Mouse (Mus musculus): Measurements from ENCODE around the gene Mis18bp1. TPM values are rescaled to one million over a fixed set of nuclear protein-coding genes. Genes with fewer than 3 reads are reported as not detected.

Gene Mis18bp1
- polyA plus RNA-seq (2014; fragmentation: Nextera tagmentation; extraction: Ambion mirVana), result 74.0 and 74.2 TPM in 2 replicates

DNA sequence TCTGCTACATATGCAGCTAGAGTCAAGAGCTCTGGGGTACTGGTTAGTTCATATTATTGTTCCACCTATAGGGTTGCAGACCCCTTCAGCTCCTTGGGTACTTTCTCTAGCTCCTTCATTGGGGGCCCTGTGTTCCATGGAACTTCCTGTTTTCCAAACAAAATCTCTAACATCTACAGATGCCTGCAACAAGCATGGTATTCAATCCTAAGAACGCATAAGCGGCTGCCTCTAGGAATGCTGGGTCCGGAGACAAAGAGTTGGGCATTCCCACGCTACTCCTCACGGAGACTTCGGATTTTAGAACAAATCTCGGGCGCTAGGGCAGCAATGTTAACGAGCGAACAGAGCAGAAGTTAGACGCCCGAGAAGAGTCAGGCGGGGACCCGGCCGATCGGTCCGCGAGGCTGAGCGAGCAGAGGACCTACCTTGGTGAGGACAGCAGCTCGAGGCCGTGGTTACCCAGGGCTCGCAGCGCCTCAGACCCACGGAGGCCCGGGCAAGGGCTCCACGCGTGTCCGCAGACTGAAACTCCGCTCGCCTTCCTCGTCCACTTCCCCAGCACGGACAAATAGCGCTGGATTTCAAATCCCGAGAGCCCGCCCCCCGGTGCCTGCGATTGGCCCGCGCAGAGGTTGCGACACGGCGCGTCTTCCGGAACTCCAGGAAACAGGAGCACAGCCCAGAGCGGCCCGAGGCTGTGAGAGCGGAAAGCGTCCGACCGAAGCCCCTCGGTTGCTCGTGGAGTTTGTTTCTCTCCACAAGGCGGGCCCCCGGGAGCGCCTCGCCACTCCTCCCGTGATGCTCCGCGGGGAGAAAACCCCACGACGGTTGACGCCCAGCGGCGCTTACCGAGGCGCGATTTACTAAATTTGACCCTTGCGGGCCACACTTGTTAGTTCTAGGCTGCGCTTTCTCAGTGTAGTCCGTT is at the start of gene Mis18bp1:
Gene Mis18bp1 (minus strand): TSS at position 584 of the 931 bp plus-strand sequence.
- peak within 1 kb of the TSS; percentile 97 for H3K27ac ChIP-seq (ENCODE audit: low read depth)
- H3K9me3 ChIP-seq (ENCODE audit: low read depth, low read length), result no peaks in the 10 kb centered on the region
- peak within 1 kb of the TSS; percentile 77 for H3K9ac ChIP-seq
- peak within 1 kb of the TSS; percentile 85 for H3K4me3 ChIP-seq (ENCODE audit: low read depth, low read length)
- H3K36me3 ChIP-seq (ENCODE audit: insufficient read depth), result no peaks in the 10 kb centered on the region
- under 1% methylated on average over 70 of the region's 70 CpGs for WGBS
- peaks cover 8% of the 10 kb centered on the region for H3K4me1 ChIP-seq (ENCODE audit: insufficient read depth)
- peak; percentile 98 for DNase-seq
- no peaks in the 10 kb centered on the region for H3K27me3 ChIP-seq (ENCODE audit: insufficient read depth, low read length)
- no peak for TF ChIP-seq CTCF (IDR thresholded peaks at IDR 0.05; ENCODE audit: low read depth)
- H3K4me2 ChIP-seq, result peak within 1 kb of the TSS; percentile 69
- peak; percentile 99 for ATAC-seq (ENCODE audit: insufficient read depth)

DNA sequence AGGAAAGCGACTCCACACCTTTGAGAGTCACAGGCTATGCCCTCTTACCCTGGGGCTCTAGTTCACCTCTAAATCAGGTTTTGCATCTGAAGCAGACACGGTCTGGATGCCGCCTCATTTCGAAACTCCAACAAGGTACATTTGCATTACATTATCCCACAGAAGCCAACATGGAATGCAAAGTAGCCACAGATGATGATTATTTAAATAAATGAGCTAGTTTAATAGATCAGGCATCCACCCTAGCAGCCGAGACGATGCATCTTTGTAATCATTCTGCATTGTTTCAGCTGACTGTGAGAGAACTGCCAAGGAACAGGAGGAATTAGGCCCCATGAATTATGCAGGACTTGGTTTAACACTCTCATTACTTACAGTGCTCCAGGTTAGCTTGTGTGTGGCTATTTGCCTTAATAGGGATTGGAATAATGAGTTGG is 44.0 kb upstream of the Mis18bp1 start:
- no peaks in the 10 kb centered on the region for H3K27me3 ChIP-seq (ENCODE audit: insufficient read depth, low read length)
- TF ChIP-seq CTCF (IDR thresholded peaks at IDR 0.05; ENCODE audit: low read depth), result no peak

DNA sequence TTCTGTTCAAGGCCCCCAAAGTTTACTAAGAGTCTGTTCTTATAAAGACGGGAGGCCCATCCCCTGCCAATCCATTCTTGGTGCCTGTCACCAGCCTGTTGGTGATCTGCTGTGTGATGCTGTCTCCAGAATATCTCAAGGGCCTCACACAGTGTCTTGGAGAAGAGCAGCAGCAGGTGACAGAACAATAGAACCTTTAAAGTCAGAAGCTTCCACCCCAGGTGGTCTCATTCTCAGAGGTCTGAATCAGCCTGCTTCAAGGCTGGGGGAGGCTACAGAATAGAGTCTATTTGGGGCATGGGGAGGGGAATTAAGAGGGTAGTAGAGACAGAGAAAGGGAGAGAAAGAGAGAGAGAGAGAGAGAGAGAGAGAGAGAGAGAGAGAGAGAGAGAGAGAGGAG is 34.0 kb upstream of the Mis18bp1 start:
- WGBS, result 40% methylated on average over 1 of the region's 1 CpGs
- Histone ChIP-seq H3K4me3 (ENCODE audit: low read depth, low read length) (no peak overlapping the region), H3K36me3 (ENCODE audit: insufficient read depth) (no peaks in the 10 kb centered on the region), H3K27ac (ENCODE audit: low read depth) (no peak overlapping the region), H3K9ac (no peak overlapping the region), H3K4me2 (no peak overlapping the region), H3K27me3 (ENCODE audit: insufficient read depth, low read length) (no peaks in the 10 kb centered on the region), H3K4me1 (ENCODE audit: insufficient read depth) (no peaks in the 10 kb centered on the region), H3K9me3 (ENCODE audit: low read depth, low read length) (no peaks in the 10 kb centered on the region)
- ATAC-seq (ENCODE audit: insufficient read depth), result no peak
- TF ChIP-seq CTCF (IDR thresholded peaks at IDR 0.05; ENCODE audit: low read depth), result no peak
- DNase-seq, result no peak

More for the DNA sequence above, 44.0 kb upstream of the Mis18bp1 start:
- DNase-seq (no peak), ATAC-seq (ENCODE audit: insufficient read depth) (no peak)
- Histone ChIP-seq H3K4me2 (no peak overlapping the region), H3K9me3 (ENCODE audit: low read depth, low read length) (no peaks in the 10 kb centered on the region), H3K4me3 (ENCODE audit: low read depth, low read length) (no peak overlapping the region), H3K27ac (ENCODE audit: low read depth) (no peak overlapping the region), H3K36me3 (ENCODE audit: insufficient read depth) (no peaks in the 10 kb centered on the region), H3K9ac (no peak overlapping the region), H3K4me1 (ENCODE audit: insufficient read depth) (no peaks in the 10 kb centered on the region)
- WGBS, result 74% methylated on average over 6 of the region's 6 CpGs

GRCm38 (mm10) chr12:65201812-65202211 is 29.4 kb upstream of the Mis18bp1 start:
- no peaks in the 10 kb centered on the region for H3K9me3 ChIP-seq (ENCODE audit: low read depth, low read length)
- no peaks in the 10 kb centered on the region for H3K27me3 ChIP-seq (ENCODE audit: insufficient read depth, low read length)
- WGBS, result 95% methylated on average over 2 of the region's 2 CpGs
- DNase-seq (no peak), ATAC-seq (ENCODE audit: insufficient read depth) (no peak)
- no peaks in the 10 kb centered on the region for H3K4me1 ChIP-seq (ENCODE audit: insufficient read depth)
- no peak for TF ChIP-seq CTCF (IDR thresholded peaks at IDR 0.05; ENCODE audit: low read depth)
- H3K9ac ChIP-seq, result no peak overlapping the region
- no peak overlapping the region for H3K27ac ChIP-seq (ENCODE audit: low read depth)
- H3K36me3 ChIP-seq (ENCODE audit: insufficient read depth), result no peaks in the 10 kb centered on the region
- no peak overlapping the region for H3K4me3 ChIP-seq (ENCODE audit: low read depth, low read length)
- H3K4me2 ChIP-seq, result no peak overlapping the region

- DNase-seq (no peak), ATAC-seq (ENCODE audit: insufficient read depth) (no peak)
- H3K27me3 ChIP-seq (ENCODE audit: insufficient read depth, low read length), result no peaks in the 10 kb centered on the region
- H3K27ac ChIP-seq (ENCODE audit: low read depth), result no peak overlapping the region
- H3K36me3 ChIP-seq (ENCODE audit: insufficient read depth), result no peaks in the 10 kb centered on the region
- H3K4me1 ChIP-seq (ENCODE audit: insufficient read depth), result no peaks in the 10 kb centered on the region
- H3K4me2 ChIP-seq, result no peak overlapping the region
- H3K9ac ChIP-seq, result no peak overlapping the region
- H3K9me3 ChIP-seq (ENCODE audit: low read depth, low read length), result no peaks in the 10 kb centered on the region
- no peak for TF ChIP-seq CTCF (IDR thresholded peaks at IDR 0.05; ENCODE audit: low read depth)
- H3K4me3 ChIP-seq (ENCODE audit: low read depth, low read length), result no peak overlapping the region
- WGBS, result 67% methylated on average over 5 of the region's 5 CpGs
These were observed 21.7 kb upstream of the Mis18bp1 start for GRCm38 (mm10) chr12:65194003-65194530.

GRCm38 (mm10) chr12:65189213-65189612 is 16.8 kb upstream of the Mis18bp1 start:
- WGBS, result 66% methylated on average over 2 of the region's 2 CpGs
- no peak for TF ChIP-seq CTCF (IDR thresholded peaks at IDR 0.05; ENCODE audit: low read depth)

GRCm38 (mm10) chr12:65187365-65187764 is 15.0 kb upstream of the Mis18bp1 start:
- WGBS, result 52% methylated on average over 3 of the region's 3 CpGs
- Histone ChIP-seq H3K4me2 (no peak overlapping the region), H3K9ac (no peak overlapping the region), H3K36me3 (ENCODE audit: insufficient read depth) (no peaks in the 10 kb centered on the region), H3K4me3 (ENCODE audit: low read depth, low read length) (no peak overlapping the region), H3K27me3 (ENCODE audit: insufficient read depth, low read length) (no peaks in the 10 kb centered on the region), H3K9me3 (ENCODE audit: low read depth, low read length) (no peaks in the 10 kb centered on the region), H3K27ac (ENCODE audit: low read depth) (no peak overlapping the region), H3K4me1 (ENCODE audit: insufficient read depth) (no peaks in the 10 kb centered on the region)
- ATAC-seq (ENCODE audit: insufficient read depth) (no peak), DNase-seq (peak; percentile 28)
- peak; percentile 33; the same call in 1 of the 2 replicates for TF ChIP-seq CTCF (IDR thresholded peaks at IDR 0.05; ENCODE audit: low read depth)

More at GRCm38 (mm10) chr12:65189213-65189612, 16.8 kb upstream of the Mis18bp1 start:
- Histone ChIP-seq H3K4me1 (ENCODE audit: insufficient read depth) (no peaks in the 10 kb centered on the region), H3K4me2 (no peak overlapping the region), H3K36me3 (ENCODE audit: insufficient read depth) (no peaks in the 10 kb centered on the region), H3K27me3 (ENCODE audit: insufficient read depth, low read length) (no peaks in the 10 kb centered on the region), H3K9me3 (ENCODE audit: low read depth, low read length) (no peaks in the 10 kb centered on the region), H3K9ac (no peak overlapping the region), H3K4me3 (ENCODE audit: low read depth, low read length) (no peak overlapping the region), H3K27ac (ENCODE audit: low read depth) (no peak overlapping the region)
- no peak for ATAC-seq (ENCODE audit: insufficient read depth)
- DNase-seq, result no peak

All from lung, embryonic 14.5 days (tissue).